Mouse (Mus musculus) liver, postnatal 0 days (tissue): ENCODE results near the gene Aar2. TPM values are rescaled to one million over a fixed set of nuclear protein-coding genes. Genes with fewer than 3 reads are reported as not detected.

Experiments used
- ATAC-seq: fragments of 200-750 bp; cut with Nextera tagmentation; 2 replicates; pipeline ENCODE4 v1.8.0; 2017; ENCODE audit warnings: mild to moderate bottlenecking, moderate library complexity
- DNase-seq: peaks from one replicate; pipeline ENCODE4 v3.0.0-alpha.2; 2016
- H3K27ac ChIP-seq: fragments of 300-500 bp; sonication (generic); 2 replicates; pipeline ENCODE4 v1.5.1; 2014; ENCODE audit warnings: antibody characterized with exemption, moderate library complexity, mild to moderate bottlenecking, low read depth
- H3K27me3 ChIP-seq: fragments of 300-500 bp; sonication (generic); 2 replicates; pipeline ENCODE4 v1.6.1; 2014; ENCODE audit warnings: low read length, control low read depth, mixed read lengths; ENCODE audit not compliant: insufficient read depth
- H3K36me3 ChIP-seq: fragments of 300-500 bp; sonication (generic); replicated peaks from 2 replicates; pipeline ENCODE4 v1.6.1; 2014; ENCODE audit warnings: mild to moderate bottlenecking, control low read depth, low read length, moderate library complexity, mixed read lengths; ENCODE audit not compliant: insufficient read depth
- H3K4me1 ChIP-seq: fragments of 300-500 bp; sonication (generic); 2 replicates; pipeline ENCODE4 v1.6.1; 2014; ENCODE audit warnings: antibody characterized with exemption, mild to moderate bottlenecking, control low read depth; ENCODE audit not compliant: insufficient read depth
- H3K4me2 ChIP-seq: fragments of 300-500 bp; sonication (generic); 2 replicates; pipeline ENCODE4 v1.6.1; 2014; ENCODE audit warnings: low read depth, mild to moderate bottlenecking, low read length, moderate library complexity, mixed read lengths
- H3K4me3 ChIP-seq: fragments of 300-500 bp; sonication (generic); 2 replicates; pipeline ENCODE4 v1.5.1; 2014; ENCODE audit warnings: low read depth, low read length
- H3K9ac ChIP-seq: fragments of 300-500 bp; sonication (generic); replicated peaks from 2 replicates; pipeline ENCODE4 v1.6.1; 2014; ENCODE audit warnings: mild to moderate bottlenecking, moderate library complexity
- H3K9me3 ChIP-seq: fragments of 300-500 bp; sonication (generic); 2 replicates; pipeline ENCODE4 v1.6.1; 2016; ENCODE audit warnings: mild to moderate bottlenecking, control low read depth, low read length, mixed read lengths
- CTCF ChIP-seq: sonication (generic); IDR thresholded peaks from 2 replicates; pipeline ENCODE4 v1.5.1; 2016; ENCODE audit warnings: antibody characterized with exemption, low read depth
- EP300 ChIP-seq: IDR thresholded peaks from 2 replicates; pipeline ENCODE4 v1.6.1; 2016; ENCODE audit warnings: antibody characterized with exemption, low read depth, mild to moderate bottlenecking
- WGBS: fragments of 180-500 bp; shearing (Covaris S2); extraction: QIAGEN DNeasy Blood & Tissue Kit; methylation state at CpG from one replicate; pipeline ENCODE4 v1.1.7; 2014; ENCODE audit not compliant: insufficient replicate concordance; 5-methylcytosine and 5-hydroxymethylcytosine counted together
- polyA plus RNA-seq: library from polyadenylated mRNA; unstranded; fragments of >200 nt; fragmentation: Nextera tagmentation; extraction: Ambion mirVana; gene quantifications from 2 replicates; pipeline ENCODE4 v1.2.1, GENCODE M21; 2015

The Aar2 gene
- polyA plus RNA-seq, 1 experiment from 2014 or later: 10.8 TPM

- DNase-seq (no peak), ATAC-seq (no peak)
- Histone ChIP-seq H3K4me2 (no peak overlapping the region), H3K9me3 (no peaks in the 10 kb centered on the region), H3K27me3 (no peaks in the 10 kb centered on the region), H3K4me3 (no peak overlapping the region), H3K27ac (no peak overlapping the region), H3K4me1 (0 out of 2 replicates have a peak, but pooled peaks cover 3% of the 10 kb centered on the region), H3K9ac (no peak overlapping the region), H3K36me3 (peaks cover 50% of the 10 kb centered on the region)
- no peak for TF ChIP-seq CTCF
- TF ChIP-seq EP300: no peak
- WGBS: 91% methylated on average over 4 of the region's 4 CpGs
Measured at GRCm38 (mm10) chr2:156552421-156552820, 5.0 kb downstream of the Aar2 start.

DNA sequence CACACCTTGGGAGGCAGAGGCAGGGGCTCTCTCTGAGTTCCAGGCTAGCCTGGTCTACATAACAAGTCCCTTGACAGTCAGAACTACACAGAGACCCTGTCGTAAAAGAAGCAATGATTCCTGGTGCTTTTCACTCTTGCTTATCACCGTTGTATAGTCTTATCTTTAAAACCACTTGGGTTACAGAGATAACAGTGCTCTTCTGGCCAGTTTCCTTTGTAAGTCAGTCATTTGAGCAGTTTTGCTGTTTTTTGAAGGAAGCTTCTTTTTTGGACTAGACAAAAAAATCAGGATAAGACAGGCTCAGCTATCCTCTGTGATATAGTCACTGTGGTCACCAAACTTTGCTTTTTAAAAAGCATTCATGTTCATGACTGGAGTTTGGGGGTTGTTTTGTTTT, 14.4 kb downstream of the Aar2 start:
- Histone ChIP-seq H3K9ac (no peak overlapping the region), H3K4me1 (no peaks in the 10 kb centered on the region), H3K36me3 (peaks cover 41% of the 10 kb centered on the region), H3K27ac (no peak overlapping the region), H3K27me3 (no peaks in the 10 kb centered on the region), H3K9me3 (no peaks in the 10 kb centered on the region), H3K4me3 (no peak overlapping the region), H3K4me2 (no peak overlapping the region)
- TF ChIP-seq EP300 (no peak), CTCF (no peak)
- no peak for DNase-seq
- WGBS: 17% methylated on average over 2 of the region's 2 CpGs
- ATAC-seq: no peak

GRCm38 (mm10) chr2:156563557-156563956, 16.2 kb downstream of the Aar2 start:
- Histone ChIP-seq H3K27ac (no peak overlapping the region), H3K36me3 (peaks cover 38% of the 10 kb centered on the region), H3K4me3 (no peak overlapping the region), H3K4me2 (no peak overlapping the region), H3K9me3 (no peaks in the 10 kb centered on the region), H3K9ac (no peak overlapping the region), H3K27me3 (no peaks in the 10 kb centered on the region), H3K4me1 (no peaks in the 10 kb centered on the region)
- ATAC-seq (no peak), DNase-seq (no peak)
- whole genome bisulfite sequencing: 83% methylated on average over 5 of the region's 5 CpGs
- TF ChIP-seq CTCF: no peak
- no peak for TF ChIP-seq EP300

DNA sequence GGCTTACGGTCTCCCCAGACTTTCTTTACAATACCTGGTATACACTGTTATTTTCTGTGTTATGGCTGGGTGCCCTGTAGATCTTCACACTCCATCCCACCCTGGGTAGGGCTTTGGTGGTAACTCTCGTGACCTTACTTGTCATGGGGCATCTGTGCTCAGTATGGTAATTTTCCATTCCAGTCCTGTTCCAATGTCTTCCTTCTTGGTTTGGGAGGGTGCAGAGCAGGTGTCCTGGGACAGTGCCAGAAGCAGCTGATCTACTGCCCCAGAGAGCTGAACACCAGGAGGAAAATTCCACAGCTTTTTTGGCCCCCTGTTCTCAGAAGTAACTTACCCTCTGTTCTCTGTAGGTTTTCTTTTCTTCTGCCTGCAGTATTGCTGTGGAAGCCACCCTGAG, 19.1 kb downstream of the Aar2 start:
- Histone ChIP-seq H3K4me2 (no peak overlapping the region), H3K9me3 (no peaks in the 10 kb centered on the region), H3K27me3 (no peaks in the 10 kb centered on the region), H3K27ac (no peak overlapping the region), H3K36me3 (peaks cover 25% of the 10 kb centered on the region), H3K4me3 (no peak overlapping the region), H3K4me1 (no peaks in the 10 kb centered on the region), H3K9ac (no peak overlapping the region)
- no peak for ATAC-seq
- 88% methylated on average over 2 of the region's 2 CpGs for WGBS
- no peak for DNase-seq
- TF ChIP-seq CTCF: no peak
- TF ChIP-seq EP300: no peak

GRCm38 (mm10) chr2:156568647-156569046, 21.3 kb downstream of the Aar2 start:
- ATAC-seq (no peak), DNase-seq (no peak)

GRCm38 (mm10) chr2:156569261-156569660, 21.9 kb downstream of the Aar2 start:
- Histone ChIP-seq H3K27ac (no peak overlapping the region), H3K36me3 (peaks cover 23% of the 10 kb centered on the region), H3K4me1 (no peaks in the 10 kb centered on the region), H3K9me3 (no peaks in the 10 kb centered on the region), H3K4me3 (no peak overlapping the region), H3K27me3 (no peaks in the 10 kb centered on the region), H3K9ac (no peak overlapping the region), H3K4me2 (no peak overlapping the region)
- no peak for DNase-seq
- TF ChIP-seq EP300: no peak
- TF ChIP-seq CTCF: no peak
- ATAC-seq: no peak
- 80% methylated on average over 3 of the region's 3 CpGs for WGBS

More at GRCm38 (mm10) chr2:156568647-156569046, 21.3 kb downstream of the Aar2 start:
- Histone ChIP-seq H3K27me3 (no peaks in the 10 kb centered on the region), H3K27ac (no peak overlapping the region), H3K4me2 (no peak overlapping the region), H3K4me3 (no peak overlapping the region), H3K9me3 (no peaks in the 10 kb centered on the region), H3K9ac (no peak overlapping the region), H3K4me1 (no peaks in the 10 kb centered on the region), H3K36me3 (peaks cover 23% of the 10 kb centered on the region)
- WGBS: 78% methylated on average over 7 of the region's 7 CpGs
- no peak for TF ChIP-seq CTCF

DNA sequence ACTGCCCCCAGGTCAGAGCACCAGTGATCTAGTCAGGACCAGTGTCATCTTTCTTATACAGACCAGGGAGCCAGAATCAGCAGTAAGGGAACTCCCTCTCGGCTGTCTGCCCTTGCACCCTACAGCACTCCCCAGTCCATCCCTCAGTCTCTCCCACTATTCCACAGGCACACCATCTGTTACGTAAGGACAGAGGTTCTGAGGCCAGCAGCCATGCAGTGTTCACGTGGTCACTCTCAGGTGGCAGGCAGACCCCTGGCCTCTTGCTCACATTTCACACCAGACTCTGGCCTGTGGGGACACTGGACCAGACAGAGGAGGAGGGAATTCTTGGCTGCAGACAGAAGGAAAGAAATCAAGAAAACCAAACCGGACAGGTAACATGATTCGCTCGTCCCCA, 24.1 kb downstream of the Aar2 start:
- H3K27ac ChIP-seq: no peak overlapping the region
- H3K9ac ChIP-seq: no peak overlapping the region
- TF ChIP-seq EP300: no peak
- no peak for TF ChIP-seq CTCF
- H3K36me3 ChIP-seq: peaks cover 18% of the 10 kb centered on the region
- ATAC-seq (peak; percentile 44; the same call in 1 of the 2 replicates), DNase-seq (no peak)
- no peaks in the 10 kb centered on the region for H3K9me3 ChIP-seq
- whole genome bisulfite sequencing: 76% methylated on average over 6 of the region's 6 CpGs
- no peaks in the 10 kb centered on the region for H3K4me1 ChIP-seq
- H3K27me3 ChIP-seq: no peaks in the 10 kb centered on the region
- no peak overlapping the region for H3K4me2 ChIP-seq
- H3K4me3 ChIP-seq: no peak overlapping the region
